Mouse (Mus musculus) urinary bladder, adult 18-20 months (tissue): Measurements from ENCODE around the gene Trim2.

Experiments
- DNase-seq, 2 experiments: peaks; one replicate each; pipeline ENCODE4 v3.0.0; 2022; ENCODE audit warnings: low spot score in 2 of 2, mixed read lengths in 2 of 2

Trim2 gene

GRCm38 (mm10) chr3:84220326-84220725 is 86.4 kb downstream of the Trim2 start:
- DNase-seq = no peak

GRCm38 (mm10) chr3:84219720-84220273 is 86.9 kb downstream of the Trim2 start:
- no peak for DNase-seq

GRCm38 (mm10) chr3:84219166-84219710 is 87.4 kb downstream of the Trim2 start:
- DNase-seq = no peak

- DNase-seq = no peak
Observed at GRCm38 (mm10) chr3:84218498-84218897, 88.2 kb downstream of the Trim2 start.

- DNase-seq = no peak
Observed at GRCm38 (mm10) chr3:84217961-84218351, 88.7 kb downstream of the Trim2 start.

GRCm38 (mm10) chr3:84217118-84217960 is 89.3 kb downstream of the Trim2 start:
- DNase-seq = no peak

- DNase-seq = no peak
Observed at GRCm38 (mm10) chr3:84215743-84216360, 90.8 kb downstream of the Trim2 start.

- DNase-seq = no peak
Observed at GRCm38 (mm10) chr3:84215253-84215652, 91.4 kb downstream of the Trim2 start.

GRCm38 (mm10) chr3:84214501-84214900 is 92.2 kb downstream of the Trim2 start:
- DNase-seq = no peak

GRCm38 (mm10) chr3:84211340-84211875 is 95.3 kb downstream of the Trim2 start:
- DNase-seq = no peak

GRCm38 (mm10) chr3:84208917-84209513 is 97.7 kb downstream of the Trim2 start:
- DNase-seq = no peak

- no peak for DNase-seq
Observed at GRCm38 (mm10) chr3:84208475-84208874, 98.2 kb downstream of the Trim2 start.

GRCm38 (mm10) chr3:84207366-84207765 is 99.3 kb downstream of the Trim2 start:
- no peak for DNase-seq

- DNase-seq = no peak
Observed at GRCm38 (mm10) chr3:84206106-84206505, 100.6 kb downstream of the Trim2 start.

GRCm38 (mm10) chr3:84205650-84206049 is 101.0 kb downstream of the Trim2 start:
- no peak for DNase-seq

- DNase-seq = no peak
Observed at GRCm38 (mm10) chr3:84204640-84205039, 102.0 kb downstream of the Trim2 start.

- no peak for DNase-seq
Observed at GRCm38 (mm10) chr3:84200559-84201420, 105.9 kb downstream of the Trim2 start.

GRCm38 (mm10) chr3:84199516-84199915 is 107.2 kb downstream of the Trim2 start:
- no peak for DNase-seq

GRCm38 (mm10) chr3:84198229-84198628 is 108.4 kb downstream of the Trim2 start:
- no peak for DNase-seq

- DNase-seq = no peak
Observed at GRCm38 (mm10) chr3:84193881-84194280, 112.8 kb downstream of the Trim2 start.
